Mouse (Mus musculus) embryonic fibroblast, embryonic 13.5 days (primary cell): ENCODE data around the gene Oas1f. TPM values are rescaled to one million over a fixed set of nuclear protein-coding genes. Genes with fewer than 3 reads are reported as not detected.
"Not testable (repeated sequence)": the region's sequence is repeated elsewhere in the genome, so short reads cannot be mapped to it uniquely, and the experiment has no call there.

Experiments used
- H3K27ac ChIP-seq: 2 replicates; pipeline ENCODE4 v1.5.1; 2012; ENCODE audit warnings: low read length, control low read depth, inconsistent platforms; ENCODE audit not compliant: insufficient read depth
- H3K4me1 ChIP-seq: 2 replicates; pipeline ENCODE4 v1.6.1; 2011; ENCODE audit warnings: low read length; ENCODE audit not compliant: control insufficient read depth, insufficient read depth
- H3K4me3 ChIP-seq: 2 replicates; pipeline ENCODE4 v1.5.1; 2011; ENCODE audit warnings: mild to moderate bottlenecking, control low read depth, low read length; ENCODE audit not compliant: insufficient read depth
- CTCF ChIP-seq: IDR thresholded peaks from 2 replicates; pipeline ENCODE4 v1.5.1; 2011; ENCODE audit warnings: mild to moderate bottlenecking, control low read depth, low read length, moderate library complexity, borderline replicate concordance; ENCODE audit not compliant: insufficient read depth
- POLR2A ChIP-seq: IDR thresholded peaks from 2 replicates; pipeline ENCODE4 v1.6.1; 2011; ENCODE audit warnings: low read depth, mild to moderate bottlenecking, control low read depth, low read length, moderate library complexity
- polyA plus RNA-seq: library from polyadenylated mRNA; stranded (reverse); fragments of >200 nt; gene quantifications from 2 replicates; pipeline ENCODE4 v1.2.4, GENCODE M21; 2011; ENCODE audit warnings: low read depth; ENCODE audit not compliant: missing spikeins, insufficient read length

The Oas1f gene
- polyA plus RNA-seq, 1 experiment, result not detected

DNA sequence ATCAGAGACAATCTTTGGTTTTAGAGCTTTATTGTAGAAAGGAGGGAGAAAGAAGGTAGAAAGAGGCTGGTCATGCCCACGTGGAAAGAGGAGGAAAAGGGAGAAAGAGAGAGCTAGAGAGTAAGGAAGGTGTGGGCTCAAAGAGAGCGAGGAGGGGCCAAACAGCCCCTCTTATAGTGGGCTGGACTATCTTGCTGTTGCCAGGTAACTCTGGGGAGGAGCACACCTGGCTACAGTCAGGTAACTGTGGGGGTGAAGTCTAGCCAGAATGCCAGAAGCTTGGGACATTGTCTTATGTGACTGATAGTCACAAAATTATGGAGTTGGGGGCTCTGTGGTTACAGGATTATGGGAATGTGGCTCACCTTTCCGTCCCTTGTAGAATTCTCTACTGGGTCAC is 22.9 kb downstream of the Oas1f start:
- Histone ChIP-seq H3K4me3 (no peak overlapping the region), H3K4me1 (no peaks in the 10 kb centered on the region), H3K27ac (no peak overlapping the region)
- no peak for TF ChIP-seq POLR2A
- TF ChIP-seq CTCF, result no peak

DNA sequence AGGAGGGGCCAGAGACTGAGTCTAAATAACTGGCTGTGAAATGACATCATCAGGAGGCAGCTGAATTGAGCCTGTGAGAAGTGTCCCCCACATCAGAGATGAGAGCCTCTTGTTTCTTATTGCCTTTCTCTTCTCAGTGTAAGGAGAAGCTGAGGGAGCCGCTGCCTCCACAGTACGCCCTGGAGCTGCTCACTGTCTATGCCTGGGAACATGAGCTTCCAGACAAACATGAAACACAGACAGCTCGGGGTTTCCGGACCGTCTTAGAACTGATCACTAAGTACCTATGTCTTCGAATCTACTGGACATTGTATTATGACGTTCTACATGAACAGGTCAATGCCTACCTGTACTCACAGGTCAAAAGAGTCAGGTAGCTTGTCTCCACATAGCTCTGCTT is 23.6 kb downstream of the Oas1f start:
- TF ChIP-seq POLR2A, result no peak
- TF ChIP-seq CTCF, result no peak
- Histone ChIP-seq H3K4me1 (no peaks in the 10 kb centered on the region), H3K4me3 (no peak overlapping the region), H3K27ac (no peak overlapping the region)

DNA sequence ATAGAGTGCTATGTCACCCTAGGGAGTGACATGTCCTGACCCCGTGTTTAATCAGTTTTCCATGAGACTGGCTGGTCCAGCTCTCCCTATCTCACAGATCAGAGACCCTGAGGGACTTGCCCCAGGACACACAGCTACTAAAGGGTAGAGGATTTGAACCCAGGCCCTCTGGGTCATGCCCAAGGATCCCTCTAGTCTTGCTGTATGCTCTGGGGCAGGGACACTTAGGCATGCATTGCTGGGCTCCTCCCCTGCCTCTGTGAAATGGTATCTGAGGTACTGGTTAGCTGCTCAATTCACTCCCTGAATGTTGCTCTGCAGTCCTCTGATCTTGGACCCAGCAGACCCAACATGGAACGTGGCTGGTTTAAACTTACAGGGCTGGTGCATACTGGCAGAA is 24.3 kb downstream of the Oas1f start:
- TF ChIP-seq POLR2A (no peak), CTCF (no peak)
- no peaks in the 10 kb centered on the region for H3K4me1 ChIP-seq
- H3K27ac ChIP-seq, result no peak overlapping the region
- H3K4me3 ChIP-seq, result no peak overlapping the region

DNA sequence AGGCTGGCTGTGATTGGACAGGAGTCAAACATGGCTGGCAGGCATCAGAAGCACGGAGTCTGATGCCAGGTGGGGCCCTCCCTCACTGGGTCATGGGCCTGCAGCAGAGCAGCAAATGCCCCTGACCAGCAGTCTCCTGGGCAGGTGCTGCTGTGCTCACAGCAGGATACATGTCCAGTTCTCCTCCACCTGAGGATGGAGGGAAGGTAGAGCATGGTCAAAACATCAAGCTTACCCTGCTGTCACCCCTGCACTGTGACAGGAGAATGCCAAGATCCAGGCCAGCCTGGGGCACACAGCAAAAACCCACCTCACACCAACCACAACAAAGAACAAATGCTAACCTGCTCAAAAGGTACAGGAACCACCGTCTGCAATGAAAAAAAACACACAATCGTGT is 29.7 kb downstream of the Oas1f start:
- H3K4me3 ChIP-seq, H3K27ac ChIP-seq, H3K4me1 ChIP-seq: not testable (repeated sequence)

DNA sequence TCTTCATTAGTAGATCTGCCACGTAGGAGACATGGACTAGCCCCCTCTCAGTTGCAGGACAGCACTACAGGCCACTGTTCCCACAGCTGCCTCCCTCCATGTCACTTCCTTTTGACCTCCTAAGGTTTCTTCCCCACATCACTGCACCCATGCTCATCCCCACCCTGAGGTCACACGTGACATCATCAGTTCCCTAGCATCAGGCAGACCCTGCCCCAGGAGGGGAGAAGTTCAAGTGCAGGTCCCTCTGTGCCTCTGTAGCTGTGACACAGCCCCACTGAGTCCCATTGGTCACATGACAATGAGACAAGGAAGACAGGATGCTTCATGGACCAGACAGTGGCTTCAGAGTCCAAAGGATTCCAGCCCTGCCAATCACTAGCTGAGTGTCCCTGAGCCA is 30.2 kb downstream of the Oas1f start:
- not testable (repeated sequence) for H3K4me3 ChIP-seq, H3K27ac ChIP-seq, H3K4me1 ChIP-seq

DNA sequence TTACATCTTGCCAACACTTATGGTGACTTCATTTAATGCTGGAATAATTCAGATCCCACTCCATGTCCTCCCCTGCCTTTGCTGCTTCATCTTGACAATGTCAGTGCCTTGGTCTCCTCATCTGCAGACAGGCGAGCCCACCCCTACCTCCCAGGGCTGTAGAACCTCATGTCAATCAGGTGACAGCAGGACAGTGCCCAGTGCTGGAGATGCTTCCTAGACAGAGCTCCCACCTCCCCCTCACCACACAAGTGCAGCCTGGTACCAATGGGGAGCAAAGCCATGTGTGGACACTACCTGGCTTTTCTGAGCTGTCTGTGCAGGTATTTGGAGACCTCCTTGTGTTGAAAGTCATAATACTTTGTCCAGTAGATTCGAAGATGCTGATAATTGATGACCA is 31.6 kb downstream of the Oas1f start:
- H3K27ac ChIP-seq, H3K4me1 ChIP-seq, H3K4me3 ChIP-seq: not testable (repeated sequence)

DNA sequence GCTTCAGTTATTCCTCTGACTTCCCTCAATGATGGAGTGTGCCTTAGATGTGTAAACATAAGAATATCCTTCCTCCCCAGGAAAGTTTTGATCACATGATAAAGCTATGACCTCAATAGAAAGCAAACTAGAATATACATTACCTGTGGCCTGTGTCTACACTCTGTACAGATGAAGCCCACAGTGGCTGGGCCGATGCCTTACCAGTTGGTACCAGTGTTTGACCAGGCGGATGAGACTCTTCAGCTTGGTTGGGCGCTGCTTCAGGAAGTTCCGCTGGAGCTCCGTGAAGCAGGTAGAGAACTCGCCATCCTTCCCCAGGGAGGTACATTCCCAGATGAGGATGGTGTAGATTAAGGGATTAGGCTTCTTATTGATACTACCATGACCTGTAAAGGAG is 34.5 kb downstream of the Oas1f start:
- H3K4me3 ChIP-seq, result not testable (repeated sequence)

DNA sequence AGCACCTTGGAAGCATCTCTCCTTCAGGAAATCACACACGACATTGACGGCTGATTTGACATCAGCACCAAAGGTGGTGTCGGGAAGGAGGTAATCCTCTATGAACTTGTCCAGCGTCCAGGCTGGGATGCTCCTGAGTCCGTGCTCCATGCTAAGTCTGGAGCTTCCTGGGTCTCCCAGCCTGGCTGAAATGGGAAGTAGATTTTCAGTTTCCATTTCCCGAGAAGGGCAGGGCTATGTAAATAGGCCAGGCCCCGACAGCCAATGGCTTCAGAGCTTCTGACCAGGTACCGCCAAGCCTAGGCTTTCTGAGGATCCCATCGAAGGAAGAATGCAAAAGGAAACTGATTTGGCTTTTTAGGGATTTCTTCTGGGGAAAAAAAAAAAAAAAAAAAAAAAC is 40.2 kb downstream of the Oas1f start, which contains the start of gene Oas1g:
Oas1g (minus strand) TSS at position 201 of the 400 bp plus-strand sequence.
- not testable (repeated sequence) for H3K4me3 ChIP-seq, H3K4me1 ChIP-seq, H3K27ac ChIP-seq

More for the DNA sequence above, 34.5 kb downstream of the Oas1f start:
- H3K4me1 ChIP-seq, H3K27ac ChIP-seq: not testable (repeated sequence)

DNA sequence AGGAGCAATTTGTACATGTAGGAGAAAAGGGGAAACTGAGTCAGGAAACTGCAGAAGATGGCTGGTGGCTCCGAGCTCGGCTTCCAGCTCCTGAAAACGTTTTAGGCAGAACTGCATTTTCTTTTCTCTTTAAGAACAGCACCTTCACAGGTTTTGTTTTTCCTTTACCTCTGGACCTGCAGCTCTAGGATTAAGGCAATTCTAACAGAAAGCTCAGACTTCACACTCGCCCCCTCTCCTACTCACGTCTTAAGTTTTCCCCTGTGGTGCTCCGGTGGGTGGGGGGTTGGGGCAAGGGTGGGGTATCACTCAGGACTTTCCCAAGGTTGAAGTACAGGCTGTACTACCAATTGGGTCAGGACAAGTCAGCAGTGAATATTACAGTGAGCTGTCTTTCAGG is 40.7 kb downstream of the Oas1f start:
- H3K4me3 ChIP-seq, result no peak overlapping the region
- TF ChIP-seq CTCF (no peak), POLR2A (no peak)
- H3K4me1 ChIP-seq, result no peaks in the 10 kb centered on the region
- no peak overlapping the region for H3K27ac ChIP-seq

DNA sequence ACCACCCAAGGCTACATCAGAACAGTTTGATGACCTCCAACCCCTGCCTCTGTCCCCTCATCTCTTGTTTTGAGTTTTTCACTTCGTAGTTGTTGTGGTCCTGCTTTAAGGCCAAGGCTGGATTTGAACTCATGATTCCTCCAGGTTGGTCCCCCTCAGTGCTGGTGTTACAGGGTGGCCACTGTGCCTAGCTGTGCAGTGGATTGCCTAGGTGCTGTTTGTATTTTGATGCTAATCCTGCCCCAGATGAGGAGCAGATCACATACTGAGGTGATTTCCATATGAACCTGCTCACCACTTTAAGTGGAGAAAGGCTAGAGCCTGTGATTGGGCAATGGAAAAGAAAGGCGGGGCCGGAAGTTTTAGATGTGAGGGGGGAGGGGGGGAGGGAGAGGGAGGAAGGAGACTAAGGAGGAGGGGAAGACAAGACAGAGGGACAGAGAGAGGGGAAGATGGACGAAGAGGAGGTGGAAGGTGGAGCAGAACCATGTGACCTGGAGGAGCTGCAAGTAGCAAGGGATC is 41.2 kb downstream of the Oas1f start:
- H3K27ac ChIP-seq, H3K4me3 ChIP-seq, H3K4me1 ChIP-seq: not testable (repeated sequence)

DNA sequence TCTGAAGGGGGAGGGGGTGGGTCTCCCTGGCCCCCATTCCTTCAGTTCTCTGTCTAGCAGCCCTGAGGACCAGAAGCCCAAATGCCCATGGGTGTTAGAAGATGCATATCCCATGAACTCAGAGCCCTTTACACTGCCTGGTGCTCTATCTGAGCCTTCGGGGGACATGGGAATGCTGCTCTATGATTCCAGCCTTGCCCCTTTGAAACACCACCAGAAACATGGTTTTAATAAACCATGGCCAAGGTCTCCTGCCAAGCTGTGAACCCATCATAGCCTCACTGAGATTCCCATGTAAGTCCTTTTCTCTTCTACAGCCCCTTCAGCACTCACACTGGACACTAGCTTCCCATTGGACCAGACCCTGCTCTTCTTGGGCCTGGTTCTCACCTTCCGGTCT is 42.9 kb downstream of the Oas1f start:
- Histone ChIP-seq H3K4me3 (no peak overlapping the region), H3K27ac (no peak overlapping the region), H3K4me1 (no peaks in the 10 kb centered on the region)
- TF ChIP-seq CTCF (no peak), POLR2A (no peak)

DNA sequence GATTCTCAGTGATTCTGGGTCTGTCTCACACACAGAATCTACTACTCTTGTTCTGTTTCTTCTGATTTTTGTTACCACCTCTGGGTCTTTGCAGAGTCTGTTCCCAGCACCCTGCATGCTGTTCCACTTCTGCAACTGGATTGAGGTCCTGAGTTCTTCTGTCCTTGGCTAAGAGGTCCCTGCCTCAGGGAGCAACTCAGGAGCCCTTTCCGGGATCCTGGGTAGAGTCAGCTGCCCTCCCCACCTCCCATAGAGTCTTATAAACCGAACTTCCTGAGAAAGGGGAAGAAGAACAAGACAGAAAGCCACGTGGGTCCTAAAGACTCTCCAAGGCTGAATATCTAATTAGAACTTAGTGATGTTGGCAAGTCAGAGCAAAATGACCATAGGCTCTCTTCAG is 43.8 kb downstream of the Oas1f start:
- TF ChIP-seq CTCF (no peak), POLR2A (no peak)
- Histone ChIP-seq H3K4me3 (no peak overlapping the region), H3K27ac (no peak overlapping the region), H3K4me1 (no peaks in the 10 kb centered on the region)

DNA sequence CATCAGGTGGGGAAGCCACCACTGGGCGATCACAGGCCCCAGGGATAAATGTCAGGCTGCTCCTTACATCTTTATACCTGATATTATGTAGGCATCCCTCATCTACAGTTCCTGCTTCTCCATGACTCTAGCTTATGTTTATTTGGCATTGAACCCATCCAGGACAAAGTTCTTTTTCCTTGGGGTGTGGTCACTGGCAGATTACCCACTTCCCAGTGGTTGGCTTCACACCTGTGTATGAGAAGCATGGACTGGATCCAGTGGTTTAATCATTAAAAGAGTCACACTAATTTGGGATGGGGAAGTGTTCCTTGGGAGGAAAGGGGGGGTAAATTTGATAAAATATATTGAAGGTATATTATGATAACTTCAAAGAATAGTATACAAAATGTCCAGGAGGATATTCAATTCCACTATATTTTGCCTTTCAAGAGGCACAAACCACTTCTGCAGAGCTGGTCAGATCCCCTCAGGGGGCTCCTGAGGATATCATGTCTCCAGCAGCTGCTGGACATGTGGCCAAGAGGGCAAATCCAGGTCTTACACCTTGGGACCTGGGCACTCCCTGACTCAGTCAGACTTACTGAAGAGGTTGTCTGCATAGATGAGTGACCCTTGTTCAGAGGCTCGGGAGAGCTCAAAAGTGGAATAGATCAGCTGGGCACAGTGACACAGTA is 44.5 kb downstream of the Oas1f start:
- H3K4me3 ChIP-seq, H3K4me1 ChIP-seq, H3K27ac ChIP-seq: not testable (repeated sequence)
